Mouse (Mus musculus) G1E (cell line): ENCODE data around the gene Cox10.

Source experiments
- CTCF ChIP-seq: IDR thresholded peaks from 2 replicates; pipeline ENCODE4 v1.5.1; 2012; ENCODE audit warnings: low read depth, low read length, inconsistent platforms, mixed read lengths
- GATA1 ChIP-seq: IDR thresholded peaks from 2 replicates; pipeline ENCODE4 v1.6.1; 2012; ENCODE audit warnings: borderline replicate concordance, low read length, inconsistent platforms, mixed read lengths
- GATA2 ChIP-seq: IDR thresholded peaks from 2 replicates; pipeline ENCODE4 v1.6.1; 2012; ENCODE audit warnings: low read depth, low read length, inconsistent platforms, borderline replicate concordance
- POLR2AphosphoS5 ChIP-seq: IDR thresholded peaks from 2 replicates; pipeline ENCODE4 v1.6.1; 2012; ENCODE audit warnings: low read depth, low read length, inconsistent platforms; ENCODE audit not compliant: insufficient replicate concordance
- TAL1 ChIP-seq: conservative IDR thresholded peaks from 2 replicates; pipeline ENCODE4 v1.6.1; 2012; ENCODE audit warnings: low read depth, low read length, inconsistent platforms, mixed read lengths

GRCm38 (mm10) chr11:64125471-64125870 lies 46.2 kb upstream of the Cox10 start:
- no peak for TF ChIP-seq CTCF
- no peak for TF ChIP-seq GATA1
- no peak for TF ChIP-seq GATA2
- no peak for TF ChIP-seq TAL1
- TF ChIP-seq POLR2AphosphoS5, result no peak
